Mouse (Mus musculus) urinary bladder, adult 18-20 months (tissue): ENCODE results near the gene Ppp1r11.
A peak's percentile ranks its signal among the peaks of the same experiment; 100 is the strongest.
"Not testable (repeated sequence)": the region's sequence is repeated elsewhere in the genome, so short reads cannot be mapped to it uniquely, and the experiment has no call there.

ENCODE experiments used
- DNase-seq, 2 experiments: peaks; one replicate each; pipeline ENCODE4 v3.0.0; 2022; ENCODE audit warnings: low spot score in 2 of 2, mixed read lengths in 2 of 2

Gene Ppp1r11

GRCm38 (mm10) chr17:36950981-36951947, at the start of gene Ppp1r11:
TSS of gene Ppp1r11 (minus strand) at chr17:36951741.
- peak; percentile 83 to 97 for DNase-seq

- DNase-seq = no peak
These were observed 49.3 kb upstream of the Ppp1r11 start, which contains the start of gene Zfp57 for GRCm38 (mm10) chr17:37000863-37001262. TSS of gene Zfp57 (plus strand) at chr17:37001163.

DNA sequence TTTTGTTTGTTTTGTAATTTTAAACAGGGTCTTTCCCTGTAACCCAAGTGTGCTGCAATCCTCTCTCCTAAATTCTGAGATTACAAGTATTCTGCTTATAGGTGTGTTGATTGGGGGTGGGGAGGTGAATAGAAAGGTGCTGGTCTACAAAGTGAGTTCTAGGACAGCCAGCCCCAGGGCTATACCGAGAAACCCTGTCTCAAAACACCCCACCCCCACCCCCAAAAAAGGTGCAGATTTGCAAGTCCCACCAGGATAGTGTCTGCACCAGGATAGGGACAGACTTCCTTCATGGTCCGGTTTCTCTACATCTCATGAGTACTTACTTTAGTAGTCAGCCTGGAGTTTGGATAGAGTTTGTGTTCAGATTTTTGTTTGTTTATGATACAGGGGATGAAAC, 46.9 kb upstream of the Ppp1r11 start:
- no peak for DNase-seq

DNA sequence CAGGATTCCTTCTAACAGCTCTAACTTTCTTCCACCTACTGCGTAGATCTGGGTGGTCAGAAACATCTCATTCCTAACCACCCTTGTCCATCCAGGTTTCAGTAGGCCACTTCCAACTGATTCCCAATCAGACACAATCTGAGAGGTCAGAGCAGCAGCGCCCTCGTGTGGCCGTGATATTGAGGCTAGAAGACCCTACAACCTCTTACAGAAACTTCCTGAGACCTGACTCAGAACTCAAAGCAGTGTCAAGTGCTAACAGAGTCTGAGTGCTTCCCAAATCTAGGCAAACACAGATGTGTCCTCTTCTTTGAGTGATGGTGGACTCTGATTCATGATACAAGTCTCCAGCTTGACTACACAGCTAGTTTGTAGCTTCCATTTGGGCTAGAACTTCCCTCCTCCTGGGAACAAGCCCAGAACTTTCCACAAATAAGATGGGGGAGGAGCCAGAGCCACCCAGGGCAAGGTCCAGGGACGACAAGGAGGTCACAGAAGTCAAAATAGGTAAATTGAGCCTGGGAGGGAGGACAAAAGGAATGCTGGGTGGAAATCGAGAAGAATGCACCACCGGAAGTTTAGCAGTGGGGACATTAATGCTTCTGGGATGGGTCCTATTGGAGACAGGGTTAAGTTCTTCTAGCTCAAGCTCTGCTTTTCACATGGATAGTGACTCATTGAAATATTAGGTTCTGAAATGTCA, 45.6 kb upstream of the Ppp1r11 start:
- peak; percentile 65 to 69 for DNase-seq

- DNase-seq = no peak
These were observed 43.9 kb upstream of the Ppp1r11 start for GRCm38 (mm10) chr17:36995448-36995847.

GRCm38 (mm10) chr17:36994528-36994927, 43.0 kb upstream of the Ppp1r11 start:
- DNase-seq = no peak

DNA sequence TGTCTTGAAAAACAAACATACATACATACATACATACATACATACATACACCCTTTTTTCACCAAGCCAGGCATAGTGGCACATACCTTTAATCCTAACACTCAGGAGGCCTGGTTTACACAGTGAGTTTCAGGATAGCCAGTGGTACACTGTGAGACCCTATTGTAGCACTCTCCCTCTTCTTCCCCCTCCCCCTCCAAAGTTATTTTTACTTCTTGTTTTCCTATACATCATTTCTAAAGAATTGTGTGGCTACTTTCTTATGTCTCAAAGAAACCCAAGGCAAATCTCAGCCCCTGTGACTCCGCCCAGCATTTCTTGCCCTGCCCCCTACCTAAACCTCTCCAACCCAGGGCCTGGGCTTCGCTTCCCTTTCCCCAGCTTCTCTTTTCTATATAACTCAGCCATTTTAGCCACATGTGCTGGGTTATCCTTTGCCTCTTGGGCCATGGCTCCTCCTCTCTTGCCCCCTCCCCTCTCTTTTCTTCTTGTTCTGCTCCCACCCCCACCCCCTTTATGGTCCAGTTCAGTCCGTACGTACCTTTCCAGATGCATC, 42.3 kb upstream of the Ppp1r11 start:
- DNase-seq = no peak

- no peak for DNase-seq
These were observed 41.0 kb upstream of the Ppp1r11 start for GRCm38 (mm10) chr17:36992336-36993104.

DNA sequence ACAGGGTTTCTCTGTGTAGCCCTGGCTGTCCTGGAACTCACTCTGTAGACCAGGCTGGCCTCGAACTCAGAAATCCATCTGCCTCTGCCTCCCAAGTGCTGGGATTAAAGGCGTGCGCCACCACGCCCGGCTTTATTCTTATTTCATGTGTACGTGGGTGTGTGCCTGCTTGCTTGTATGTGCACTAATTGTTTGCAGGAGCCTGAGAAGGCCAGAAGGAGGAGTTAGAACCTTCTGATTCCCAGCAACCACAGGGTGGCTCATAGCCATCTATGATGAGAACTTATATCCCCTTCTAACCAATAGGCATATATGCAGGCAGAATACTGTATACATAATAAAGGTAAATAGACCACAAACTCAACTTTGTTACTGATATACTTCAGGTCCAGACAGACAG, 39.1 kb upstream of the Ppp1r11 start:
- DNase-seq = not testable (repeated sequence)

GRCm38 (mm10) chr17:36989437-36989836, 37.9 kb upstream of the Ppp1r11 start, which contains the start of gene H2-M5:
TSS of gene H2-M5 (minus strand) at chr17:36989537.
- DNase-seq = no peak

GRCm38 (mm10) chr17:36988475-36988874, 36.9 kb upstream of the Ppp1r11 start:
- DNase-seq = no peak

DNA sequence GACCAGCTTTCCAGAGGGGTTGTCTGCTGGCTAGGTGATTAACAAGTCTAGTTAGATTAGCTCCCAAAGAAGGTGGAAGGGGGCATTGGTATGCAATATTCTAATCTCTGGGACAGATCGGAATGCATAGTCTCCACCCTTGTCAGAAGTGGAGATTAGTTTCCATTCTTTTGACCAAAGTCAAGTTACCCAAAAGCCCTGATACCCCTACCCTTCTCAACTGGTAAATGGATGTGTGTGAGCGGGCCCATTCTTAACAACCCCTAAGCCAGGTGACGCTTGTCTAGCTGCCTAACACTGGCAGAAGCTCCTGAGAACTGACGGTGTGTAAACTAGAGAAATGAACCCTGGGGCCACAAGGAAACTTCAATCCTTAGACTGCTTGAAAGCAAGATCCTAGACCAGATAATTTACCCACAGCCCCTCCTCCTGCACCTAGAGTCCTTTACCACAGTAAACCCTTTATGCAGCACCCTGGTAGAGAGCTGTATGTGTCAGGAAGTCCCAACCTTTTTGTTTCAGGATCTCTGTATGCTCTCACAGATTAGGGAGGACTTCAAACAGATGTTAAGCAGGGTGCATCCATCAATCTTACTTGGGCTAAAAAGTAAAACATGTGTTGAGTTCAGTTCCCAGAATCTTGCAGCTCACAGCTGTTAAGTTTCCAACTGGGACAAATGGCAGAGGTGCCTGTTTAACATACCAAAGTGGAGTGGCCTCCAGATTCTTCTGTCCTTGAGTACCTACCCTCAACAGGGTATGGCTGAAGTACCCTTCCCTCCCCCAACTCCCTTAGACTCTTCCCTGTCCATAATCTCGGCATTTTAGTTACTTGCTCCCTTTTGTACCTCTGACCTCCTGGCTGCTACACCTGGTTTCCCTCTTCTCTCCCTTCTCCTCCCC, 31.0 kb upstream of the Ppp1r11 start:
- no peak for DNase-seq

- no peak for DNase-seq
These were observed 30.3 kb upstream of the Ppp1r11 start for GRCm38 (mm10) chr17:36981845-36982244.

GRCm38 (mm10) chr17:36981221-36981813, 29.8 kb upstream of the Ppp1r11 start, which contains the start of gene 2410137M14Rik:
TSS of gene 2410137M14Rik (minus strand) at chr17:36981237.
- DNase-seq = no peak

GRCm38 (mm10) chr17:36973271-36973787, 21.8 kb upstream of the Ppp1r11 start:
- no peak for DNase-seq

DNA sequence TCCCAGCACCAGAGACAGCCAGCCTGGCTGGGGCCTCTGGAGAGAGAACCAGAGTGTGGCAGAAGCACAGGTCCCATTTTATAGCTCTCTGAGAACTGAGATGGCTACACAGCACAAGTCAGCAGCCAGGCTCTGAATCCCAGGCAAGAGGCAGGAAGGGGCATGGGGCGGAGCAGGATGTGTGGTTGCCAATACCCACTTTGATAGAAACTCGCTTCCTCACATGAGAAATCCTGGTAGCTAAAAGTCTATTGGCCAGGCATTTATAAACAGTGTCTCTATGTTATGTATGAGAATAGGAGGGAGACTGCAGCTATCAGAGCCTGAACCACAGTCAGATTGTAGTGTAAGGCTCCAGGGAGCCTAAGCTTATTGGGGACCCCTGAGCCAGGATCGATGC, 21.2 kb upstream of the Ppp1r11 start:
- DNase-seq = no peak

GRCm38 (mm10) chr17:36971172-36971850, 19.8 kb upstream of the Ppp1r11 start:
- no peak for DNase-seq

DNA sequence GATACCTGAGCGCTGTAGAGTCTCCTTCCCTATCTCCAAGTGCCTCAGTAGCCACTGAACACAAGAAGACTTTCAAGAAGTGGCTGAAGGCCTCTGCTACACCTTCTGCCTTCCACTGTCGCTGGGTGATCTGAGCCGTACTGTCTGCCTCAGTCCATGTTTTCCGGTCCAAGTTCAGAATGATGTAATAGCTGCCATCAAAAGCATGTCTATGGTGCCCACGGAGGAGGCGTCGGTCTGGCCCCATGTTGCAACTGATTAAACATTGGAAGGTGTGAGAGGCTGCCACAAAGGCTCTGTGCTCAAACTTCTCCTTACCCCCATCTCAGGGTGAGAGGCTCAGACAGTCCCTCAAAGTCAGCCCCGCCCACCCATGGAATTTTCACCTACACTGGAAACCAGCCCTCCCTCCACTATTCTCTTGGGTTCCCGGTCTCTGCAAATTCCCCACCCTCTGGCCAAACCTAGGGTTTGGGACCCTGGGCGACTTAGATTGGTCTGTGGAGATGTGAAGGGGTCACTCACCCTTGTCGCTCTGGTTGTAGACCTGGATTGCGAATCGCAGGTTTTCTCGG, 18.9 kb upstream of the Ppp1r11 start:
- no peak for DNase-seq

DNA sequence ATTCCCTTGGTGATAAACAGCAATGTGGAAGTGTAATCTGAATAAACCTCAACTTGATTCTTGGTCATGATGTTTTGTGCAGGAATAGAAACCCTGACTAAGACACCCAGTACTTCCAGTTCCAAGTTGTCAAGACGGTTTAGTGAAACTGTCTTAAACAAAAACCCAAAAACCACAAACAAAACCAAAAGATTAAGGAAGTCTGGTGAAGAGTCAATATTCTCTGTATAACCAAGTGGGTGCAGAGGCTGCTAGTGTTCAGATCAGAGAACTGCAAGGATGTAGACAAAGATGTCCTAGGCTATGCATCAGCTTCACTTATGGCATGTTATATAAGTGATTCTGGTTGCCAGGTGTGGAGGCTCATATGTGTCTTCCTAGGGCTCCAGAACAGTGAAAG, 15.3 kb upstream of the Ppp1r11 start:
- DNase-seq = no peak
